Mouse (Mus musculus): ENCODE results near the gene Nckap1.

Gene Nckap1

DNA sequence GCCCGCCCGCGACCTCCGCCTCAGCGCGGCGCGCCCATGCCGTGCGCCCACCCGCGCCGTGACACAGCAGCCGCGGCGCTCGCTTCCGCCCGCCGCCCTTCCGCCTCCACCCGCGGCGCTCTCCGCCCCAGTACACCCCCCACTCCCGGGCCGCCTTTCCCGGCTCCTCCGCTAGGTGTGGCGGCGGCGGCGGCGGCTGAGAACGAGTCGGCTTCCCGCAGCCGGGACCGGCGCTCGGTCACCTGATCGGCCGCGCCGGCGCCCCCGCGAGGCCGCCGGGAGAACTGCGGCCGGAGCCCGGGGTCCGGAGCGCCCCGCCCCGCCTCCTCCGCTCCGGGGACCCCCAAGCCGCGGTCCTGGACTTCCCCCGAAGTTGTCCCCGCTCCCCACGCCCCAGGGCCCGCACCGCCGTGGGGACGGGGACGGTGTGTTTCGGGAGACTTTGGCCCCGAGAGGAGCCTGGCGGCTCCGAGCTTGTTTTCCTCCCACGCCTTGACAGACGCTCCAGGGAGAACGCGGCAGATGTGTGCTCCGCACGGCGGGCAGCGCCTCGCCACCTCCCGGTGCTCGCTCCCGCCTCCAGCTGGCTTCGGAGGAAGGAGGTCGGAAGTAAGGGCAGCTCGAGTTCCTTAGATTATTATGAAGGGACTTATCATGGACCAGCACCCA lies at the start of gene Nckap1:
Gene Nckap1 (minus strand): TSS at position 338 of the 669 bp plus-strand sequence.
- peak; percentile 91 for DNase-seq (ENCODE audit: extremely low spot score)

DNA sequence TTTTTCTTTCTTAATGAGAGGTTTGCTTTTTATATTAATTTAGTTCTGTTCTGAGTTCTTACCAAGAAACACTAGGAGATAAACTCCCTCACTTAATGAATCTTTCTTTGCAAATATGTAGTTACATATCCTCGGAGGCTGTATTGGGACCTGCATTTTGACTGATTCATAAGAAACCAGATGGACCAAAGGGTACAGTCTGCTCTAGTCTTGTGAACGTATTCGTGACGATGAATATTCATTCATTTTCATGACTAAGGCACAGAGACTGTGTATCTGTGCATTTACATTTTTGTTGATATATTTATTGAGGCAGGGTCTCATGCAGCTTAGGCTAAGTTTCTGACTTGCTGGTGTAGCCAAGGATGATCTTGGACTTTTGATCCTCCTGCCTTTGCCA lies 43.3 kb upstream of the Nckap1 start:
- no peak for DNase-seq (ENCODE audit: extremely low spot score)

DNA sequence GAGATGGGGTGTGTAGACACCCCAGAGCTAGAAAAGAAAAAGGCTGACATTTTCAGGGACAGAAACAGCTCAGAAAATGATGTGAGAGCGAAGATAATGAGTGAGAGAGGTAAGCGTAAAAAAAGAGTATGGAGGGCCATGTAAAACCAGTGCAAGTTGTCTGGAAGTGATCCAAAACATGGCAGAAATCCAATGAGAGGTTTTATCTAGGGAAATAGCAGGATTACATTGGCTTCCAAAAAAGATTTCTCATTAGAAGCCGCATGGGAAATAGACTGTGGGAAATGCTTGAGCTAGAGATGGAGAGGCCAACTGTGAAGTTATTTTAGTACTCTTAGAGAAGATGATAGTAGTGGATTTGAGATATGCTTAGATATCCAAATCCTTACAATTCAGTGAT lies 40.7 kb upstream of the Nckap1 start:
- no peak for DNase-seq (ENCODE audit: extremely low spot score)

DNA sequence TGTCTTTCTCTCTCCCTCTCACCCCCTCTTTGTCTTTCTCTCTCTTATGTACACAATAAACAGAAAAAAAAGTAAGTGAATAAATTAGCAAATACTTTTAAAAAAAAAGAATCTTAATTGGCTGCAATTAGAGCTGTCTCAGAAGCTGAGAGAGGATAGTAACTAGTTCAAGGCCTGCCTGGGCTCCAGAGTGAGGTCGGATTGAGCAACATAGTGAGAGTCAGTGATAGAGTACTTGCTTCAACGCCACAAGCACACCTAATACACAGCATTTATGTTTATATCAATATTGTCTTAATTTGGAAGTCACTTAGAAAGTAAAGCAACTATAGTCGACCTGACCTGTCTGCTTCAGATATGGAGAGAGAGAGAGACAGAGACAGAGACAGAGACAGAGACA lies 37.8 kb upstream of the Nckap1 start:
- no peak for DNase-seq (ENCODE audit: extremely low spot score)

DNA sequence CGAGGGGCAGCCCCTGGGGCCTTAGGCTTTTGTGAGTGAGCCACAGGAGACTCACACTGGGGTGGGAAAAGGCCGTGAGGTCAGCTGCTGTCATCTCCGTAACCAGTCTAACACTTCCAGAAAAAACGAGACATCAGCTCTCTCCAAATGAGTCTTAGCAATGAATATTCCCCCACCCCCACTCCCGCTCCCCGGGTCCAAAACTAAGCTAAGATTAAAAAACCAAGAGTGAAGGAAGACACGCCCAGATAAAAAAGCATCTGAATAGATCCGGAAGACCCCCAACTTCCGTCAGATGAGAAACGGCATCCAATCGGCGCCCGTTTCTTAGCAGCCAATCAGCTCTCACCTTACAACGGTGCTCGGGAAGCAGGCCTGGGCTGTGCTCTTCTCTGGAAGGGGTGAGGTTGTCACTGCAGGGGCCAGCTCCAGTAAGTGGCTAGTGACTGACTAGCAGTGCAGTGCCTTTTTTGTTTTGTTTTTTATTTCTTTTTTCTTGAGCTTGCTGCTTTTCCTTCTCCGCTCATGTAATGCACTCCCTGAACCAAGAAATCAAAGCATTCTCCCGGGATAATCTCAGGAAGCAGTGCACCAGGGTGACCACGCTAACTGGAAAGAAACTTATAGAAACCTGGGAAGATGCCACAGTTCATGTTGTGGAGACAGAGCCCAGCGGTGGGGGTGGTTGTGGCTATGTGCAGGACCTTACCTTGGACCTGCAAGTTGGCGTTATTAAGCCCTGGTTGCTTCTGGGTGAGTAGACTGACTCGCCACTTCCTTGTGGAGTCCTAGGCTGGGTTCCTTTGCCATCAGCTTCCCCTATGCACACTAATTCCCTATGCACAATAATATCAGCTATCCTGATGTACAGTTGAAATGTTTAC lies 35.9 kb upstream of the Nckap1 start, which contains the start of the genes Dusp19 and Nup35:
Gene Dusp19 (plus strand): TSS at position 192 of the 884 bp plus-strand sequence.
Gene Nup35 (plus strand): TSS at position 383 of the 884 bp plus-strand sequence.
- peak; percentile 90 for DNase-seq (ENCODE audit: extremely low spot score)

DNA sequence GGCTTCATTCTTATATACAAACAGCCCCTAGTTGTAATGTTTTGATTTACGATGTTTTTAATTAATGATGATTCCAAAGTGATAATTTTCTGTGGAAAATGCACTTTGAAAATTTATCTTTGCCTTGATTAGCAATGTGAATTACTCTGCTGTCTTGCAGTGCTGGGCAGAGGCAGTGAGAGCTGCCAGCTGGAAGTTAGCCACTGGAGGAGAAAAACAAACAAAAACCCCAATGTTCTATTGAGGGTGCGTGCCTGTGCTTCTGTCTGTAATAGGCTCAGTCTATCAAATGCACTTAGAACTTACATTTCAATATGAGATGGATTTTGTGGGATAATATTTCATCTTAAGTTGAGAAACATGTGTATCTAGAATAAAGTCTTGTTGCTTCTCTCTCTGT lies 31.6 kb upstream of the Nckap1 start:
- DNase-seq (ENCODE audit: extremely low spot score), result no peak

DNA sequence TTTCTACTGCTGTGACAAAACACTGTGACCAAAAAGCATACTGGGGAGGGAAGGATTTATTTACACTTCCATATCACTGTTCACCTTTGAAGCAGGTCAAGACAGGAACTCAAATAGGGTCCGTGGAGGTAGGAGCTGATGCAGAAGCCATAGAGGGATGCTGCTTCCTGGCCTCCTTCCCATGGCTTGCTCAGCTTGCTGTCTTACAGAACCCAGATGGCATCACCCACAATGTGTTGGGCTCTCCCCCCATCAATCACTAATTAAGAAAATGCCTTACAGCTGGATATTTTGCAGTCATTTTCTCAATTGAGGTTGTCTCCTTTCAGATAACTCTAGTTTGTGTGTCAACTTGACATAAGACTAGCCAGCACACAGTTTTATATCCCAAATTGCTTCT lies 31.1 kb upstream of the Nckap1 start:
- no peak for DNase-seq (ENCODE audit: extremely low spot score)

DNA sequence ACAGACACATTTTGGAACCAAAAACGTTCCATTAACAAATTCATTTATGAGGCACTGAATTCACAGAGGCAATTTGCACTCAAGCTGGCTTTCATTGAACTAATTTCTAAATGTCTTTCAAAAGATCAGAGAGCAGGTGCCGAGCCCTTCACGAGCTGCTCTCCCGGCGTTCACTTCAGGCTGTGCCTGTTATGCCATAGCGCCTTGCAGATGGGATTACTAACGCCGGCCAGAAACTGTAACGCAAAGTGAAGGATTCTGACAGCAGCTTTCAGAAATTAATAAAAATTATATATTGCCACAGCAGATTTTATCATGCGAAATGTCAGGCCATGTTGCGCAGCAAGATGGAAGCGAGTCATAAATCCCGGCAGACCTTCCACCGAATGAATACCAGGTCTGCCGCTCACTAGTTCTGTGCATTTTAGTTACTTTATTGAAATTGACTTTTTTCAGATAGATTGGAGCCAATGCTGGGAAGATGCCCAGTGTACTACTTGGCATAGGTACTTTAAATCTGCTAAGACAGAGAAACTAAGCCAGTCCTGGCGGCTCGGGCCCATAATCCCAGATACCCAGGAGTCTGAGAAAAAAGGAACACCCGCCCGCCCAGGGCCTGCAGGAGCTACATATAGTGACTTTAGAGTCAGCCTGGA lies 22.7 kb upstream of the Nckap1 start:
- no peak for DNase-seq (ENCODE audit: extremely low spot score)

DNA sequence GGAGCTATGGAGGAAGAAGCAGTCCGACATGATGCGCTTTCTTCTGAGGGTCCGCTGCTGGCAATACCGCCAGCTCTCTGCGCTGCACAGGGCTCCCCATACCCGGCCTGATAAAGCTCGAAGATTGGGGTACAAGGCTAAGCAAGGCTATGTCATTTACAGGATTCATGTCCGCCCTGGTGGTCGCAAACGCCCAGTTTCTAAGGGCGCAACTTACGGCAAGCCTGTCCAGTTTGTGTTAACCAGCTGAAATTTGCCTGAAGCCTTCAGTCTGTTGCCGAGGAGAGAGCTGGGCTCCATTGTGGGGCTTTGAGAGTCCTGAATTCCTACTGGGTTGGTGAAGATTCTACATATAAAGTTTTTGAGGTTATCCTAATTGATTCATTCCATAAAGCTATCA lies 21.6 kb upstream of the Nckap1 start:
- DNase-seq (ENCODE audit: extremely low spot score), result no peak

DNA sequence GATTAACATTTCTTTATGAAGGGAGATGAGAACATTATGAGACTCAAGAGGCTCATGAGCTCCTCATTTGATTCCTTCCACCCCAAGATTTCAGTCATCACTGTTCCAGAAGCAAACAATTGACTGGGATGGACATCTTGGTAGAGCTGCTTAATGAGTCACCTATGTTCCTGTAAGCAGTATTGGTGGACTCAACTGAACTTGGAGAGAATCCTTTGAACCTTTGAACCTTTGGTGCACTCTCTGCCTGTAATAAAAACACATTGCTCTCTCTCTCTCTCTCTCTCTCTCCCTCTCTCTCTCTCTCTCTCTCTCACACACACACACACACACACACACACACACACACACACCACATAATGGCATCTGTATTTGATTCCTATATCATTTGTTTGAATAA lies 19.4 kb upstream of the Nckap1 start:
- DNase-seq (ENCODE audit: extremely low spot score), result no peak

DNA sequence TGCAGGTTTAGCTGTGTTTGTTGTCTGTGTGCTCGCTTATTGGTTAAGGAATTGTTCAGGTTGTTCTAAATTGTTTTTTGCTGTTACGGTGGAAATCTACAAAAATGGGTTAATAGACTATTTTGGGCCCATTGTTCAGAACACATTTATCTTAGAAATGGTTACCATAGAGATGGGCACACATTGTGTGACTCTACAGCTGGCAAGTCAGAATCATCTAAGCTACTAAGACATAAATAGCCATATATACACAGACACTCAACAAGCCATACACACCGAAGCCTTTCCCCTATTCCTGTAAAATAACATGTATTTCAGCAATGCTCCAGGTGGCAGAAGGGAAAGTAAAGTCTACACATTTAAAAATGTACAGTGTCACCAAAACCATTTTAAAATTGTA lies 18.7 kb upstream of the Nckap1 start:
- DNase-seq (ENCODE audit: extremely low spot score), result no peak

DNA sequence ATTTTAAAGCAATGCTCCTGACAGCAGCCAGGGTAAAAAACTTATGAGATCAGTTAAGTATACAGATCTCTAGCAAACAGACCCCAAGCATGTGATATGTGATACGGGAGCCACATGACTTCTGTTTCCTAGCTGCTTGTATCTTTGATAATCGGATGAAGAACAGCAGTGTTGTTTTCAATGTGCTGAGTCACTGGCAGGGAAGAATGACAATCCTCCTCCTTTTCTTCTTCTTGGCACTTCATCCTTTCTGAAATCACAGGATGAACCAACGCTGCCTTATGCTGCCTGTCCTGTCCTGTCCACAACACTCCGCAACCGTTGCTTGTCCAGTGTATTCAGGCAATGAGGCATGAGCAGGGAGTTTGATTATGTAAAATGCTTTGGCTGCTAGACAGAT lies 15.8 kb upstream of the Nckap1 start:
- no peak for DNase-seq (ENCODE audit: extremely low spot score)

DNA sequence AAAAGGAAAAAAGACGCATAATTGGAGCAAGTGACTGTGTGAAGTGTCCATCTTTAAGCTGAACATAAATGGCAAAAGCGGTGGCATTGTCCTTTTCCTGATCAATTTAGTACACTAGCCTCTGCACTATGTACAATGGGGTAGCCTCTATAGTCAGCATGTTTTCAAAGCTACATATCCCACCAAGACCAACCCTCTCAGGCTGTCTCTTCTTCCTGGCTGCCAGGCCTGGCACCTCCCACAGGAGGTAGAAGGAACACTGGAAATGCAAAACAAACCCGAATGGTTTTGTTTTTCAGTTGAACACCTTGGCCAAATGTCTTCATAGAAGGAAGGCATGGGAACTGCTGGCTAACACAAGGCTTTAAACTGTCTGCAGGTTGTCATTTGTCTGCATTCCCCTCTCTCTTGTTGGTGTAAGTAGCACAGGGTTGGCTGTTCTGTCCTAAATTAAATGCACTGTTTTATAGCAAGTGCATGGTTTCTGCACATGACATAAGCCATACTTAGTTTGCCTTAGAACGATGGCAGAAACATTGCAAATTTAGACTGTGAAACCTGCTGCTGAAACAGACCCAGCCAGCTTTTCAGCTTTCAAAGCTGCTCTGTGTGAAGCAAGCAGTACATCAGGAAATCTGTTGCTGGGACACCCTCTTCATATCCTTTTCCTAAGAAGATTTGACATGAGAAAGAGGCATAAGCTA lies 13.2 kb upstream of the Nckap1 start:
- no peak for DNase-seq (ENCODE audit: extremely low spot score)

DNA sequence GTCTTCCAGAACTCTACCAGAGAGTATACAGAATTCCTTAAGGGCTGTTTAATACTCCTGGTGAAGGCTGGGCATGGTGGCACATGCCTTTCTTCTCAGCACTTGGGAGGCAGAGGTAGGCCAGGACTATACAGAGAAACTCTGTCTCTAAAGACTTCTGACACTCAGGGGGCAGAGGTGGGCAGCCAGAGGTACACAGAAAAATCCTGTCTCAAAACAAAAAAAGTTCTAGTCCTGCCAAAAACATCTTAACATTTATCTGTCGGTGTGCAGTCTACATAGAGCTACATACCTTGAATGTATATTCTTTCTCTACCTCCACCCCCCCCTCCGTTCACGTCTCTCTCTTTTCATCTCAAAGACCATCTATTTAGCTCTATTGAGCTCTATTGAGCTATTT lies 1.2 kb upstream of the Nckap1 start:
- DNase-seq (ENCODE audit: extremely low spot score), result no peak

DNA sequence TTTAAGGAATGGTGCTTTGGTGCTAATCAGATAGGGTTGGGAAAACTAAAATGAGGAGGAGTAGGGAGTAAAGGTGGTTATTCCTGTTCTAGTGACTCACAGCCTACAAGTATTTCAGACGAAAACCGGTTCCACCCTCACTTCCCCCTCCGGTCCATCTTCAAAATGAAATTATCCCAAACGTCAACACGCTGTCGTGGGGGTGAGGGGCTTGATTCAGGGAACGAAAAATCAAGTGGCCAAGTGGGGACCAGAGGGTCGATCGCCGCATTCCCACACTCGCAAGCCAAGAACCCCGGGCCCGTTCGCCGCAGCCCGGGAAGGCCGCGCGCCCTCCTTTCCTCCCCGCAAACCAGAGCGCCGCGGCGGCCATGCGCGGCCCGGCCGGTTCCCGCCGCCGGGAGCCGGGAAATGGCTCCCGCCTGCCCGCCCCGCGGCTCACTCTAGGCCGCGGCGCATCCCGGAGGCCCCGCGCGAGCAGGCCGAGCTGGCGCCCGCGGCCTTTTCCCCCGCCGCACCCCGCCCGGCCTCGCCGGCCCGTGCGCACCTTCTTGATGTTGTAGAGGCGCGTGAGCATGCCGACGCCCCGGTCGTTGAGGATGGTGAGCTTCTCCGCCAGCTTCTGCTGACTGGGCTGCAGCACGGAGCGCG lies 744 bp downstream of the Nckap1 start:
- DNase-seq (ENCODE audit: extremely low spot score), result peak; percentile 45

DNA sequence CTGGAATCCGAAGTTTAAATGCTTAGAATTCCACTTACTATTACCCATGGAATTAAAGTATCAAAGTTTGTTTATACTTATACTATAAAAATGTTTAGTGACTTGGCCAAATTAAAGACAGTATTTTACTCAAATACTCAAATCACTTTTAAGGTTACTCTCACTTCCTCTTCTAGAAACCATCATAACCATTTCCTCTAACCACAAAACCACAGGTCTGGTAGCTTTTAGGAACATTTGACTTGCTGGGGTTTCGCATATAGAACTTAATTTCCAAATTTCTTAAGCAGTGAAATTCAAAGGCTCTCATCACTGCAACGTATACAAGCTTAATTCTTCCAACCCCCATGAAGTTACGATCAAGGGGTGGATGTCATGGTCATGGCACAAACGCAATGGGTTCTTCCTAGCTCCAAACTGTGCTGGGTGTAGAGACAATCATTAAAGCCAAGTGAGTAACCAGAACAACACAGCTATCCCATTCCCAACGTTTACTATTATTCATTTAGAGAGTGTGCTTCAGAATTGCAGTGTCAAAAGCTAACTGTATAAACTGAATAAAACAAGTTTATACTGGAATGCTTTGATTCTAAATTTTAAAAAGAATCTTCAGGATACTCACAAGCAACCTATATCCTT lies 1.8 kb downstream of the Nckap1 start:
- no peak for DNase-seq (ENCODE audit: extremely low spot score)

DNA sequence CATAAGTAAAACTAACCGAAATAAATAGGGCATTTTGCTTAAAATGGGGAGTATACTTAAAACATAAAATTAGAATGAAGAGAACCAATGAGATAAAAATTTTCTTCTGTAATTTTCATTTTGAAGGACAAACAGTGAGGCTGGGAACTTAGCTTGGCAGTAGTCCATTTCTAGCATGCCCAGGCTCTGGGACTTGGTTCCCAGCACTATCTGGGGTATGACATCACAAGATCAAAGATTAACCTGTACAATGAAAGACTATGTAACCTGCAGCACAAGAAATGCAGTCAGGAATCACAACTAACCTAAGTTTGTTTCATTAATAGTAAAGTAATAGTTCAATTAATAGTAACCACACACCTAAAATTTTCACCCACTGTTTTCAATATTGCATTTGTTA lies 3.9 kb downstream of the Nckap1 start:
- no peak for DNase-seq (ENCODE audit: extremely low spot score)

DNA sequence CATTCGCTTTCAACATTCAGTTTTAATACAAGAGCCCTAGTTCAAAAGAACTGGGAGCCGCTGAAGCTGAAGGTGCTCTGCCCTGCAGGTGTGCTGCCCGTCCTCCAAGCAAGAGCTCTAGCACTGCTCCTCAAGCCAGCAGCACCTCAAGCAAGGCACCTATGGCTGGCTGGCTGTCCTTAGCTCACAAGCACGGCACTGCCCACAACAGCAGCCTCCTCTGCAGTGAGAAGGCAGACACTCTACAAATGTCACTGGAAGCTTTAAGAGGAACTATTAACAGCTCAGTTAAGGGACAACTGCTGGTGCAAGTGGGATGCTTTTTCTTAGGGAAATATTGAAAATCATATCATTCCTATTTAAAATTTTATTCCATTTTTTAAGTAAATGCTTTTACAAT lies 10.5 kb downstream of the Nckap1 start:
- no peak for DNase-seq (ENCODE audit: extremely low spot score)

DNA sequence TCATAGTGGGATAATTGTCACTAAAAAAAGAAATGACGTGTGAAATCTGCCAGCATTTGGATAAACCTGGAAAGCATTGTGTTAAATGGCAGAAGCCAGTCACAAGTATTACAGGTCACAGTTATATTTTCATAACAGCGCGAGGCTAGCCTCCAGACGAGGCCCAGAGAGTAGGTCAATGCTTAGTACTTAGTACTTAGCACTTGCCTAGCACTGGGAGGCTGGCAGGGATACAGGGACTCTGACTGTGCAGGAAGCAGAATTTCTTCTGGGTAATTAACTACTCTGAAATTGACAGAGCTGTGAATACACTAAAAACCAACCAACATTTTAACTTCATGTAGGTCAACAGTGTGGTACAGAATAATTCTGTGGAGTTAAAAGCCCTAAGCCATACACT lies 13.8 kb downstream of the Nckap1 start:
- DNase-seq (ENCODE audit: extremely low spot score), result no peak

DNA sequence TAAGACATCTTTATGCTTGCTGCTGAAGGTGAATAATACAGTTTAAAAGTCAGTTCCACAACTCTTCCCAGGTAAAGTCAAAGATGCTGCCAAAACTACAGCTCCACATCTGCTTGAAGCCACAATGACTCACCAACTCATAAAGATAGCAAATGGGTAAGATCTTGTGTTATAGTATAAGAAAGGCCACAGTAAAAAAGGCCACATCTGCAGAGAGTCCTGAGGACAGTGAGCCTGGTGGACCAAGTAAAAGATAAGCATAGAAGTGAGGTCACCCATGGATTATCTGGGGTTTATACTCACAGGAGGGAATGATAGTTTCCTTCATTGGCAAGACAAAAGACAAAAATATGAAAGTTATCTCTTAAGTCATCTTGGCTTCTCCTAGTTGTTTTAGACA lies 18.9 kb downstream of the Nckap1 start:
- DNase-seq (ENCODE audit: extremely low spot score), result no peak

DNA sequence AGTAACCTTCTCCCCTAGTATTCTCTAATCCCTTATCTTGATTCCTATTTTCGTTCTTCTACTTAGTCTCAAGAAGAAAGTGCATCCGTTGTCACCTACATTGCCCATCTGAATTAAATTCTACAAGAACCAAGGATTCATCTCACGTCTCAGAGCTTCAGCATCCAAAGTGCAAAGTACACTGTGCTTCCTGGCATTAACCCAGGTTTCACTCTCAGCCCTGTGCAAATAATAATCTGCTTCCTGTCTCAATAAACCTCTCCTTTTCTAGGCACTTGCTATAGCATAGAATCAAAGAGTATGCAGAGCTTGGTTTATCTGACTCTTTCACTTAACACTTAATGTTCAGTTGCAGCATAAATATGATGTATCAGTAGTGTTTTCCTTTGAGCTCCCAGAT lies 19.7 kb downstream of the Nckap1 start:
- DNase-seq (ENCODE audit: extremely low spot score), result no peak

Data from embryo, embryonic 9.5 days (tissue).